Mouse (Mus musculus) Patski (cell line): ENCODE results near the gene Ndufb7. TPM values are rescaled to one million over a fixed set of nuclear protein-coding genes. Genes with fewer than 3 reads are reported as not detected.
"Not testable (repeated sequence)": the region's sequence is repeated elsewhere in the genome, so short reads cannot be mapped to it uniquely, and the experiment has no call there.

ENCODE experiments used
- ATAC-seq: fragments of 100-300 bp; one replicate; pipeline ENCODE4 v1.8.0; 2021
- CTCF ChIA-PET: fragments of 350-600 bp; sonication (Branson Sonifier 250); formaldehyde crosslinking; loops from one replicate; lab custom pipeline; 2022; ENCODE audit warnings: inconsistent platforms; lab: Charles Lee
- POLR2A ChIA-PET: fragments of 350-600 bp; sonication (Branson Sonifier 250); formaldehyde crosslinking; loops from one replicate; lab custom pipeline; 2022; ENCODE audit warnings: antibody characterized with exemption, inconsistent platforms; lab: Charles Lee
- DNase-seq: peaks from one replicate; pipeline ENCODE4 v3.0.0-alpha.2; 2011; ENCODE audit warnings: low read depth, low spot score
- H3K27me3 ChIP-seq: fragments of 371-371 bp; one replicate; pipeline ENCODE4 v1.5.1; 2021
- CTCF ChIP-seq: fragments of 100-300 bp; IDR thresholded peaks from one replicate; pipeline ENCODE4 v1.5.1; 2021
- in situ Hi-C: fragments of 300-500 bp; cut with MboI; formaldehyde crosslinking; loops from 3 replicates; pipeline ENCODE4 v1.11.1; 2018; ENCODE audit warnings: low pct_unique_long_range_greater_than_20kb, mixed read lengths
- polyA plus RNA-seq: library from polyadenylated mRNA; unstranded; gene quantifications from one replicate; pipeline ENCODE4 v1.2.3, GENCODE M21; 2021

Gene Ndufb7
- polyA plus RNA-seq, 1 experiment from 2014 or later = 247 TPM

GRCm38 (mm10) chr8:83585333-83585732, 18.9 kb downstream of the Ndufb7 start:
- ChIA-PET CTCF (interaction anchor here (1.0 kb wide), 1 partner anchor 9 kb away, joined by 4 read pairs; no protein-coding TSS in a partner anchor), POLR2A (no interaction called here)
- DNase-seq (no peak), ATAC-seq (no peak)
- no peak for TF ChIP-seq CTCF
- no peaks in the 10 kb centered on the region for H3K27me3 ChIP-seq
- in situ Hi-C loops = no loop called here

- ATAC-seq = no peak
- ChIA-PET CTCF (interaction anchor here (0.9 to 1.4 kb wide), 2 partner anchors 9 to 12 kb away, joined by 4 to 5 read pairs; no protein-coding TSS in a partner anchor), POLR2A (interaction anchor here (1.2 kb wide), 1 partner anchor 13 kb away, joined by 3 read pairs; no protein-coding TSS in a partner anchor)
- H3K27me3 ChIP-seq = no peaks in the 10 kb centered on the region
- no peak for DNase-seq
- in situ Hi-C loops = no loop called here
- TF ChIP-seq CTCF = no peak
Observed at GRCm38 (mm10) chr8:83587644-83588043, 21.2 kb downstream of the Ndufb7 start.

GRCm38 (mm10) chr8:83588886-83589285, 22.4 kb downstream of the Ndufb7 start:
- no peaks in the 10 kb centered on the region for H3K27me3 ChIP-seq
- POLR2A ChIA-PET = interaction anchor here (0.5 to 1.2 kb wide), 2 partner anchors 11 to 14 kb away, joined by 3 to 4 read pairs; no protein-coding TSS in a partner anchor
- CTCF ChIA-PET = interaction anchor here (1.4 kb wide), 1 partner anchor 8 kb away, joined by 5 read pairs; no protein-coding TSS in a partner anchor
- ATAC-seq (no peak), DNase-seq (no peak)
- in situ Hi-C loops = no loop called here
- no peak for TF ChIP-seq CTCF

- no peaks in the 10 kb centered on the region for H3K27me3 ChIP-seq
- POLR2A ChIA-PET = no interaction called here
- no peak for TF ChIP-seq CTCF
- DNase-seq (no peak), ATAC-seq (no peak)
- in situ Hi-C loops = no loop called here
- CTCF ChIA-PET = interaction anchor here (0.9 to 1.5 kb wide), 4 partner anchors 10 to 140 kb away, joined by 3 read pairs; no protein-coding TSS in a partner anchor
Observed at GRCm38 (mm10) chr8:83590488-83591023, 24.1 kb downstream of the Ndufb7 start.

- TF ChIP-seq CTCF = no peak
- ChIA-PET CTCF (interaction anchor here (0.8 kb wide), 1 partner anchor 8 kb away, joined by 3 read pairs; no protein-coding TSS in a partner anchor), POLR2A (no interaction called here)
- in situ Hi-C loops = no loop called here
- no peaks in the 10 kb centered on the region for H3K27me3 ChIP-seq
- DNase-seq (no peak), ATAC-seq (no peak)
Observed at GRCm38 (mm10) chr8:83592682-83593081, 26.2 kb downstream of the Ndufb7 start.

- POLR2A ChIA-PET = interaction anchor here (0.7 kb wide), 1 partner anchor 10 kb away, joined by 3 read pairs; no protein-coding TSS in a partner anchor
- in situ Hi-C loops = no loop called here
- DNase-seq = no peak
- CTCF ChIA-PET = no interaction called here
- TF ChIP-seq CTCF = no peak
- peak; percentile 19 for ATAC-seq
- H3K27me3 ChIP-seq = no peaks in the 10 kb centered on the region
Observed at GRCm38 (mm10) chr8:83593325-83594166, 27.1 kb downstream of the Ndufb7 start.

- TF ChIP-seq CTCF = no peak
- POLR2A ChIA-PET = interaction anchor here (0.7 to 0.8 kb wide), 2 partner anchors 11 to 13 kb away, joined by 3 read pairs; partner anchors contain the start of gene Tecr
- in situ Hi-C loops = no loop called here
- CTCF ChIA-PET = interaction anchor here (0.8 to 1.3 kb wide), 5 partner anchors 9 to 28 kb away, joined by 3 to 5 read pairs (median 4); partner anchors contain the start of genes Dnajb1 and Tecr
- DNase-seq (peak; percentile 89), ATAC-seq (peak; percentile 94)
- H3K27me3 ChIP-seq = no peaks in the 10 kb centered on the region
Observed at GRCm38 (mm10) chr8:83594167-83595049, 27.9 kb downstream of the Ndufb7 start.

- DNase-seq, in situ Hi-C loops, ATAC-seq, H3K27me3 ChIP-seq: not testable (repeated sequence)
- ChIA-PET CTCF (interaction anchor here (0.8 to 1.3 kb wide), 5 partner anchors 10 to 28 kb away, joined by 3 to 5 read pairs (median 4); partner anchors contain the start of genes Dnajb1 and Tecr), POLR2A (interaction anchor here (0.8 kb wide), 1 partner anchor 13 kb away, joined by 3 read pairs; the partner anchor contains the start of gene Tecr)
Observed at GRCm38 (mm10) chr8:83595050-83595345, 28.5 kb downstream of the Ndufb7 start.

- ATAC-seq = no peak
- H3K27me3 ChIP-seq = no peaks in the 10 kb centered on the region
- POLR2A ChIA-PET = no interaction called here
- no peak for DNase-seq
- in situ Hi-C loops = no loop called here
- CTCF ChIA-PET = interaction anchor here (1.3 to 2.1 kb wide), 4 partner anchors 8 to 33 kb away, joined by 3 to 7 read pairs (median 4); no protein-coding TSS in a partner anchor
- TF ChIP-seq CTCF = peak; percentile 69
Observed at GRCm38 (mm10) chr8:83596369-83596768, 29.9 kb downstream of the Ndufb7 start.
